Mouse (Mus musculus) right cerebral cortex, postnatal 14 days (tissue): ENCODE data around the gene Grhpr.
"Not testable (repeated sequence)": the region's sequence is repeated elsewhere in the genome, so short reads cannot be mapped to it uniquely, and the experiment has no call there.

Experiments used
- DNase-seq: peaks from one replicate; pipeline ENCODE4 v3.0.0; 2022

Grhpr gene

GRCm38 (mm10) chr4:44976026-44976615, 5.1 kb upstream of the Grhpr start:
- DNase-seq = no peak

GRCm38 (mm10) chr4:44976921-44977710, 4.1 kb upstream of the Grhpr start:
- no peak for DNase-seq

GRCm38 (mm10) chr4:44978175-44978574, 3.0 kb upstream of the Grhpr start:
- no peak for DNase-seq

GRCm38 (mm10) chr4:44979794-44980338, 1.3 kb upstream of the Grhpr start:
- no peak for DNase-seq

GRCm38 (mm10) chr4:44981974-44982287, 736 bp downstream of the Grhpr start:
- DNase-seq = no peak

- DNase-seq = no peak
These were observed 1.4 kb downstream of the Grhpr start for GRCm38 (mm10) chr4:44982440-44983130.

- DNase-seq = no peak
These were observed 2.0 kb downstream of the Grhpr start for GRCm38 (mm10) chr4:44983131-44983740.

- no peak for DNase-seq
These were observed 9.4 kb downstream of the Grhpr start for GRCm38 (mm10) chr4:44990560-44990959.

GRCm38 (mm10) chr4:44992330-44992729, 11.1 kb downstream of the Grhpr start:
- not testable (repeated sequence) for DNase-seq

- DNase-seq = not testable (repeated sequence)
These were observed 12.0 kb downstream of the Grhpr start for GRCm38 (mm10) chr4:44993179-44993578.

- no peak for DNase-seq
These were observed 12.7 kb downstream of the Grhpr start for GRCm38 (mm10) chr4:44993847-44994246.

- no peak for DNase-seq
These were observed 13.6 kb downstream of the Grhpr start for GRCm38 (mm10) chr4:44994776-44995175.

GRCm38 (mm10) chr4:44998071-44998470, 16.9 kb downstream of the Grhpr start:
- DNase-seq = no peak

GRCm38 (mm10) chr4:45000001-45000400, 18.8 kb downstream of the Grhpr start:
- no peak for DNase-seq

- DNase-seq = no peak
These were observed 24.3 kb downstream of the Grhpr start for GRCm38 (mm10) chr4:45005452-45005851.

- no peak for DNase-seq
These were observed 29.7 kb downstream of the Grhpr start for GRCm38 (mm10) chr4:45010806-45011415.

GRCm38 (mm10) chr4:45011581-45012104, 30.4 kb downstream of the Grhpr start:
- DNase-seq = no peak

GRCm38 (mm10) chr4:45012105-45012975, 31.1 kb downstream of the Grhpr start, which contains the start of gene Zbtb5:
TSS of gene Zbtb5 (minus strand) at chr4:45012412.
- DNase-seq = peak; percentile 98

GRCm38 (mm10) chr4:45013031-45013431, 31.8 kb downstream of the Grhpr start:
- DNase-seq = no peak

GRCm38 (mm10) chr4:45013537-45013936, 32.3 kb downstream of the Grhpr start:
- no peak for DNase-seq

GRCm38 (mm10) chr4:45015615-45016014, 34.4 kb downstream of the Grhpr start:
- DNase-seq = peak; percentile 48
